8 mouse cellular contexts compared by ENCODE assay signal in genomic region chr4:63409317-63409907, GRCm38 (mm10). TPM values are rescaled to one million over a fixed set of nuclear protein-coding genes. Genes with fewer than 3 reads are reported as not detected.
DNase-seq lines count a peak whose midpoint lies in the region; ATAC-seq lines count a peak whose summit lies in the region.

No protein-coding gene starts in this region.

- peak overlapping the region; percentile 65 for H3K9ac ChIP-seq in forebrain, embryonic 14.5 days (ENCODE audit: low read length)

- no peak for ATAC-seq in forebrain, embryonic 14.5 days

- peak overlapping the region; percentile 95 for H3K4me2 ChIP-seq in forebrain, embryonic 14.5 days (ENCODE audit: low read length)

- H3K36me3 ChIP-seq in forebrain, embryonic 14.5 days (ENCODE audit: control insufficient read depth, insufficient read depth, low read length): no peaks in the 10 kb centered on the region

- H3K9me3 ChIP-seq in forebrain, embryonic 14.5 days (replicated peaks; ENCODE audit: control insufficient read depth, low read length): no peaks in the 10 kb centered on the region

- H3K27me3 ChIP-seq in forebrain, embryonic 14.5 days (replicated peaks; ENCODE audit: control insufficient read depth, insufficient read depth, low read length): no peaks in the 10 kb centered on the region

- peak overlapping the region; percentile 68 for H3K4me3 ChIP-seq in forebrain, embryonic 14.5 days (ENCODE audit: low read depth, low read length)

- H3K27ac ChIP-seq in forebrain, embryonic 14.5 days (ENCODE audit: low read depth, low read length): peak overlapping the region; percentile 63

- peak; percentile 48 for DNase-seq in thymus, postnatal 25 days
- no peak for DNase-seq in thymus, adult 18-20 months
- no peak for DNase-seq in forebrain, embryonic 14.5 days (ENCODE audit: low spot score)
- DNase-seq in induced T-regulatory cell, adult 2 months (ENCODE audit: low read depth): peak; percentile 79
- DNase-seq in lung, postnatal 36 days: peak; percentile 69
- peak; percentile 40 for DNase-seq in thymus, postnatal 4 days
- DNase-seq in urinary bladder, postnatal 14 days (ENCODE audit: low spot score): no peak
- DNase-seq in cerebellum, postnatal 14 days: no peak

- 1% methylated on average over 18 of the region's 18 CpGs for WGBS in forebrain, embryonic 14.5 days

- peaks cover 40% of the 10 kb centered on the region for H3K4me1 ChIP-seq in forebrain, embryonic 14.5 days (ENCODE audit: control insufficient read depth, insufficient read depth, low read length)

RNA-seq across cellular contexts. Expression of gene Akna, which starts 6.3 kb away (rescaled TPM):
- polyA plus RNA-seq in forebrain, embryonic 14.5 days (2014; fragmentation: Nextera tagmentation; extraction: Ambion mirVana): 5.7 and 8.5 TPM in 2 replicates

RNA-seq across cellular contexts. Expression of gene Orm2, which starts 47.2 kb away (rescaled TPM):
- not detected in 2 replicates for polyA plus RNA-seq in forebrain, embryonic 14.5 days (2014; fragmentation: Nextera tagmentation; extraction: Ambion mirVana)

RNA-seq across cellular contexts. Expression of gene Orm3, which starts 53.5 kb away (rescaled TPM):
- not detected in 2 replicates for polyA plus RNA-seq in forebrain, embryonic 14.5 days (2014; fragmentation: Nextera tagmentation; extraction: Ambion mirVana)

Comparison
In these comparisons a context has a peak if more than half of its experiments do, and no peak if none do; other contexts are left out.
1. DNase-seq: peak in thymus, postnatal 25 days (single experiment), induced T-regulatory cell, adult 2 months (single experiment), lung, postnatal 36 days (single experiment) and thymus, postnatal 4 days (single experiment); none in thymus, adult 18-20 months (0 of 2), forebrain, embryonic 14.5 days (single experiment), urinary bladder, postnatal 14 days (single experiment) and cerebellum, postnatal 14 days (0 of 2).